Mouse (Mus musculus) lung, postnatal 0 days (tissue): ENCODE measurements around the gene Mvb12b. TPM values are rescaled to one million over a fixed set of nuclear protein-coding genes. Genes with fewer than 3 reads are reported as not detected.

Source experiments
- ATAC-seq: fragments of 200-750 bp; cut with Nextera tagmentation; 2 replicates; pipeline ENCODE4 v1.8.0; 2017; ENCODE audit warnings: moderate library complexity
- DNase-seq: peaks from one replicate; pipeline ENCODE4 v3.0.0-alpha.2; 2016; ENCODE audit warnings: low spot score
- H3K27ac ChIP-seq: fragments of 300-500 bp; sonication (generic); 2 replicates; pipeline ENCODE4 v1.5.1; 2014; ENCODE audit warnings: antibody characterized with exemption, mild to moderate bottlenecking, low read length, mixed read lengths
- H3K27me3 ChIP-seq: fragments of 300-500 bp; sonication (generic); replicated peaks from 2 replicates; pipeline ENCODE4 v1.6.1; 2014; ENCODE audit warnings: low read length, mixed read lengths; ENCODE audit not compliant: insufficient read depth
- H3K36me3 ChIP-seq: fragments of 300-500 bp; sonication (generic); 2 replicates; pipeline ENCODE4 v1.6.1; 2014; ENCODE audit warnings: low read length, mixed read lengths; ENCODE audit not compliant: insufficient read depth
- H3K4me1 ChIP-seq: fragments of 300-500 bp; sonication (generic); 2 replicates; pipeline ENCODE4 v1.6.1; 2014; ENCODE audit warnings: antibody characterized with exemption, low read depth, low read length, mixed read lengths; ENCODE audit not compliant: insufficient read depth
- H3K4me2 ChIP-seq: fragments of 300-500 bp; sonication (generic); replicated peaks from 2 replicates; pipeline ENCODE4 v1.6.1; 2014; ENCODE audit warnings: low read depth, mild to moderate bottlenecking, low read length, moderate library complexity, mixed read lengths
- H3K4me3 ChIP-seq: fragments of 300-500 bp; sonication (generic); 2 replicates; pipeline ENCODE4 v1.5.1; 2014; ENCODE audit warnings: low read depth, low read length
- H3K9ac ChIP-seq: fragments of 300-500 bp; sonication (generic); replicated peaks from 2 replicates; pipeline ENCODE4 v1.6.1; 2014; ENCODE audit warnings: low read depth, mild to moderate bottlenecking
- H3K9me3 ChIP-seq: fragments of 300-500 bp; sonication (generic); 2 replicates; pipeline ENCODE4 v1.6.1; 2016; ENCODE audit warnings: low read length, mixed read lengths
- CTCF ChIP-seq: IDR thresholded peaks from 2 replicates; pipeline ENCODE4 v1.5.1; 2016; ENCODE audit warnings: antibody characterized with exemption, mild to moderate bottlenecking
- EP300 ChIP-seq: IDR thresholded peaks from 2 replicates; pipeline ENCODE4 v1.6.1; 2016; ENCODE audit warnings: antibody characterized with exemption, mild to moderate bottlenecking, control low read depth
- WGBS: fragments of 180-500 bp; shearing (Covaris S2); extraction: QIAGEN DNeasy Blood & Tissue Kit; methylation state at CpG from one replicate; pipeline ENCODE4 v1.1.7; 2014; 5-methylcytosine and 5-hydroxymethylcytosine counted together
- polyA plus RNA-seq: library from polyadenylated mRNA; unstranded; fragments of >200 nt; fragmentation: Nextera tagmentation; extraction: Ambion mirVana; gene quantifications from 2 replicates; pipeline ENCODE4 v1.2.1, GENCODE M21; 2015

The Mvb12b gene
- polyA plus RNA-seq, 1 experiment from 2014 or later = 21.3 TPM

GRCm38 (mm10) chr2:33696428-33696827, 191.3 kb downstream of the Mvb12b start:
- ATAC-seq = no peak
- Histone ChIP-seq H3K27ac (no peak overlapping the region), H3K4me2 (no peak overlapping the region), H3K4me1 (no peaks in the 10 kb centered on the region), H3K9me3 (peaks cover 6% of the 10 kb centered on the region; the same call in 1 of the 2 replicates), H3K4me3 (no peak overlapping the region), H3K9ac (no peak overlapping the region), H3K36me3 (no peaks in the 10 kb centered on the region), H3K27me3 (no peaks in the 10 kb centered on the region)
- WGBS = 66% methylated on average over 3 of the region's 3 CpGs
- TF ChIP-seq EP300 = no peak
- no peak for TF ChIP-seq CTCF
- DNase-seq = no peak

- WGBS = 52% methylated on average over 3 of the region's 3 CpGs
- no peak for DNase-seq
- H3K4me1 ChIP-seq = no peaks in the 10 kb centered on the region
- no peak overlapping the region for H3K4me3 ChIP-seq
- H3K36me3 ChIP-seq = no peaks in the 10 kb centered on the region
- no peak overlapping the region for H3K9ac ChIP-seq
- peaks cover 6% of the 10 kb centered on the region; the same call in 1 of the 2 replicates for H3K9me3 ChIP-seq
- TF ChIP-seq EP300 (no peak), CTCF (0 out of 2 replicates have a peak, but pooled peaks have one; percentile 3)
- H3K27me3 ChIP-seq = 0 out of 2 replicates have a peak, but pooled peaks cover 4% of the 10 kb centered on the region
- H3K27ac ChIP-seq = no peak overlapping the region
- no peak overlapping the region for H3K4me2 ChIP-seq
- no peak for ATAC-seq
Observed at GRCm38 (mm10) chr2:33693931-33694330, 193.8 kb downstream of the Mvb12b start.

- no peak for DNase-seq
- TF ChIP-seq EP300 (no peak), CTCF (peak; percentile 81)
- 24% methylated on average over 9 of the region's 9 CpGs for WGBS
- Histone ChIP-seq H3K4me2 (no peak overlapping the region), H3K9ac (no peak overlapping the region), H3K4me3 (no peak overlapping the region), H3K9me3 (no peaks in the 10 kb centered on the region), H3K36me3 (no peaks in the 10 kb centered on the region), H3K27me3 (0 out of 2 replicates have a peak, but pooled peaks cover 4% of the 10 kb centered on the region), H3K27ac (no peak overlapping the region), H3K4me1 (no peaks in the 10 kb centered on the region)
- ATAC-seq = no peak
Observed at GRCm38 (mm10) chr2:33689880-33690462, 197.8 kb downstream of the Mvb12b start.

GRCm38 (mm10) chr2:33689155-33689879, 198.4 kb downstream of the Mvb12b start:
- H3K36me3 ChIP-seq = no peaks in the 10 kb centered on the region
- DNase-seq (peak; percentile 28), ATAC-seq (no peak)
- no peak overlapping the region for H3K27ac ChIP-seq
- H3K27me3 ChIP-seq = 0 out of 2 replicates have a peak, but pooled peaks cover 4% of the 10 kb centered on the region
- no peaks in the 10 kb centered on the region for H3K9me3 ChIP-seq
- 43% methylated on average over 23 of the region's 23 CpGs for WGBS
- H3K4me1 ChIP-seq = no peaks in the 10 kb centered on the region
- TF ChIP-seq CTCF (no peak), EP300 (no peak)
- no peak overlapping the region for H3K9ac ChIP-seq
- H3K4me3 ChIP-seq = no peak overlapping the region
- H3K4me2 ChIP-seq = no peak overlapping the region

- WGBS = 69% methylated on average over 4 of the region's 4 CpGs
Observed at GRCm38 (mm10) chr2:33683594-33683993, 204.2 kb downstream of the Mvb12b start.

GRCm38 (mm10) chr2:33683095-33683494, 204.7 kb downstream of the Mvb12b start:
- 30% methylated on average over 6 of the region's 6 CpGs for WGBS
- no peak for TF ChIP-seq EP300
- no peak for TF ChIP-seq CTCF
- no peak overlapping the region for H3K4me2 ChIP-seq
- no peaks in the 10 kb centered on the region for H3K9me3 ChIP-seq
- H3K4me1 ChIP-seq = no peaks in the 10 kb centered on the region
- H3K27ac ChIP-seq = no peak overlapping the region
- H3K36me3 ChIP-seq = no peaks in the 10 kb centered on the region
- no peak for DNase-seq
- no peaks in the 10 kb centered on the region for H3K27me3 ChIP-seq
- no peak overlapping the region for H3K9ac ChIP-seq
- H3K4me3 ChIP-seq = no peak overlapping the region
- ATAC-seq = no peak

More at GRCm38 (mm10) chr2:33683594-33683993, 204.2 kb downstream of the Mvb12b start:
- Histone ChIP-seq H3K9ac (no peak overlapping the region), H3K4me3 (no peak overlapping the region), H3K27me3 (no peaks in the 10 kb centered on the region), H3K27ac (no peak overlapping the region), H3K4me1 (no peaks in the 10 kb centered on the region), H3K4me2 (no peak overlapping the region), H3K9me3 (no peaks in the 10 kb centered on the region), H3K36me3 (no peaks in the 10 kb centered on the region)
- no peak for ATAC-seq
- no peak for DNase-seq
- TF ChIP-seq EP300 (no peak), CTCF (no peak)
